Mouse (Mus musculus) heart, postnatal 14 days (tissue): ENCODE measurements around the gene Sfmbt1. TPM values are rescaled to one million over a fixed set of nuclear protein-coding genes. Genes with fewer than 3 reads are reported as not detected.
A peak's percentile ranks its signal among the peaks of the same experiment; 100 is the strongest.
"Not testable (repeated sequence)": the region's sequence is repeated elsewhere in the genome, so short reads cannot be mapped to it uniquely, and the experiment has no call there.

Source experiments
- DNase-seq, 2 experiments: peaks; one replicate each; pipeline ENCODE4 v3.0.0; 2021 to 2022
- intact Hi-C: fragments of 180-260 bp; cut with DNase I; formaldehyde crosslinking; loops from one replicate; pipeline ENCODE4 v1.15.1; 2025
- total RNA-seq, 2 experiments: library from RNA; stranded (reverse); gene quantifications; 2 replicates each; pipeline ENCODE4 v1.2.3; 2021

The Sfmbt1 gene
- total RNA-seq, 2 experiments from 2014 or later, result 11.6 to 12.9 TPM

DNA sequence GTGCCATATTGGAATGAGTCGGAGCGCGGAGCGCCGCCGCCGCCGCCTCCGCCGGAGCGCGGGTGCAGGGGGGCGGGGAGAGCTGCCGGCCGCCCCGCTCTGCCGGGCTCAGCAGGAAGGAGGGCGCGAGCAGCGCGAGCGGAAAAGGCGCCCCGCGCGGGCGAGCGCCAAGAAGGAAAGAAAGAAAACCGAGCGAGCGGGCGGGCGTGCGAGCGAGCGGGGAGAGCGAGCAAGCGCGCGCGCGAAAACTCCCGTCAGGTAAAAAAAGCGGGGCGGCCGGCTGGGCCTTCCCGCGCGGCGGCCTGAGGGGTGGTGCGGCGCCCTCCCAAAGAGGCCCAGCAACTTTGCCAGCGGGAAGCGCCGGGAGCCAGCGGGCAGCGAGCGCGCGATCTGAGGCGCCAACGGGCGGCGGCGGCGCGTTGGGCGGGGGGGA is 985 bp downstream of the Sfmbt1 start:
- intact Hi-C loops, result no loop called here
- peak; percentile 84 to 87 for DNase-seq

DNA sequence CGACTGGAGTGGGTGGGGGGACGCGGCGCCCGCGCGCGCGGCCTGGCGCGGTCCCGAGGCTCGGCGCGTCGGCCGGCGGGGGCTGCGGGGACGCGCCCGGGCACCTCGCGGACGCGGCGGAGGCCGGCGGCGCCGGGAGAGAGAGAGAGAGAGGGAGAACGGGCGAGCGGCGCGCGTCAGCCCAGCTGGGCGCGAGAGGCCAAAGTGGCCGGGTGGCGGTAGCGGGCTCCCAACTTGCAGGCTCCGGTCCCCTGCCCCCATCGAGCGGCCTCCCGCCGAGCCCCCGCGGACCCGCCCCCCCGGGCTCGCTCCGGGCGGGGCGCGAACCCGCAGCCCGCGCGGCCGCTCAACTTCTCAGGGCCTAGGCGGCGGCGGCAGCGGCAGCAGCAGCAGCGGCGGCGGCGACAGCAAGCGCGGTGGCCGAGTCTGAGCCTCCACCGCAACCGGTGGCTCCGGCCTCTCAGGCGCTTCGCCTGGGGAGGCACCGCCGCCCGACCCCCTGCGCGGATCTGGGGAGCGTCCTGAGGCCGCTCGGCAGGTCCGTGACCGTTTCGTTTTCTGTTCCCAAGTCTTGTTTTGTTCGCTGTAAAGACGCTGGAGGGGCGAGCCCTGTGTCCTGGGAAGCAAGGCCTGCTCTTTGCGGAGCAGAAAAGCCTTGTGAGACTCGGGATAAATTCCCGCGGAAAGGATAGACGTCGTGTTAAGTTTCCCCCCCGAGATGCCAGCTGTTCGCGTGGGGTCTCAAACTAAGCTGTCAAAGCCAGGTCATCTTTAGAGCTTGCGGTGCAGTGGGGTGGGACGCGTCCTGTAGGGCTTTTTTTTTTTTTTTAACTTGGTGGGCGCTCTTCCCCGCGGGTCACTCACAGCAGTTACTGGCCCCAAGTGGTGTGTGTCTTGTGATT is 1.7 kb downstream of the Sfmbt1 start:
- DNase-seq, result peak; percentile 71 to 77
- intact Hi-C loops, result no loop called here

DNA sequence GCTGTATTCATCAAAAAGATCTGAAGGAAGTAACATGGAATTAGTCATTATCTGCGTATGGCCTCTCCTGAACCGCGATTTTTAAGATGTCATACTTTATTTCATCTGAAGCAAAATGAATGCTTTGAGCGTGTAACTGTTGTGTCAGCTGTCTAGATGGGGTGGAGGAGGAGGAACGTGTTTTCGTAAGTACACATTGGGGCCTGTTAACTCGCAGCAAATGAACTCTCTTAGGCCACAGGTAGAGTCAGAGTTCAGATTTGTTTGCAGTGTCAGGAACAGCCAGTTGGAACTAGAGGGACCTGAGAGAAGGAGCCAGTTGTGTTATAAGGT is 2.3 kb downstream of the Sfmbt1 start:
- no peak for DNase-seq
- intact Hi-C loops, result no loop called here

DNA sequence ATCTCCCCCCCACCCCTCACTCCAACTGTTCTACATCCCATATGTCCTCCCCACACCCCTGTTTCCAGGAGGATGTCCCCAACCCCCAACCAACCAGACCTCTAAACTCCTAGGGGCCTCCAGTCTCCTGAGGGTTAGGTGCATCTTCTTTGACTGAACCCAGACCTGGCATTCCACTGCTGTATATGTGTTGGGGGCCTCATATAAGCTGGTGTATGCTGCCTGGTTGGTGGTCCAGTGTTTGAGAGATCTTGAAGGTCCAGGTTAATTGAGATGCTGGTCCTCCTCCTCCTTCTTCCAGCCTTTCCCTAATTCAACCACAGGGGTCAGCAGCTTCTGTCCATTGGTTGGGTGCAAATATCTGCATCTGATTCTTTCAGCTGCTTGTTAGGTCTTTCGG is 4.0 kb downstream of the Sfmbt1 start:
- intact Hi-C loops, DNase-seq: not testable (repeated sequence)

DNA sequence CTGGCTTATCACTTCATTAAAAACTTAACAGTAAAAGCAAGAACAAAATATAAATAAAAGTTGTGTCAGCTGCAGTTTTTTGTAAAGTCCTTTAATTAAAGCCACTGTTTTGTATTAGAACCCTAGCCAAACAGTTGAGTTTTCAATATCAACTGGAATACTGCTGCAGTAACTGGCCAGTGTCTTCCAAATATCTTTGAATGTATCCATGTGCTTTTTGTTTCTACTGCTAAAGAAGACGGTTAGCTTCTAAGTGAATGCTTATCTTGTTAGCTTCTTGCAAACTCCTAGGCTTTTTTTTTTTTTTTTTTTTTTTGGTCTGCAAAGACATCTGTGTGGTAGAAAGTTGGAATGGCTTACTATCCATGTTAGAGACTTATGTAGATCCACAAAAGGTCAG is 4.9 kb downstream of the Sfmbt1 start:
- intact Hi-C loops, result no loop called here
- DNase-seq, result no peak

DNA sequence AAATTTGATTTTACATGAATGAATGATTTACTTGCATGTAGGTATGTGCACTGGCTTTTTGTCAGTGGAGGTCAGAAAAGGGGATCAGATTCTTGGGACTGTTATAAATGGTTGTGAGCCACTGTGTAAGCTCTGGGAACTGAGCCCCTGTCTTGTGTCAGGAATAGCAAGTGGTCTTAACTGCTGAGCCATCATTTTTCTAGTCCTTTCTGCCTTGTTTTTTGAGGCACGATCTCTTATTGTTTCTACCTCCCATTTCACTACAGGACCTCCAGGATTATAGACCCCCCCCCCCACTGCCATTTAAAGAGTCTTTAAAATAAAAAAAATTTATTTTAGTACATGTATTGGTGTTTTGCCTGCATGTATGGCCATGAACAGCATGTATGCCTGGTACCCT is 7.2 kb downstream of the Sfmbt1 start:
- no peak for DNase-seq
- intact Hi-C loops, result no loop called here

DNA sequence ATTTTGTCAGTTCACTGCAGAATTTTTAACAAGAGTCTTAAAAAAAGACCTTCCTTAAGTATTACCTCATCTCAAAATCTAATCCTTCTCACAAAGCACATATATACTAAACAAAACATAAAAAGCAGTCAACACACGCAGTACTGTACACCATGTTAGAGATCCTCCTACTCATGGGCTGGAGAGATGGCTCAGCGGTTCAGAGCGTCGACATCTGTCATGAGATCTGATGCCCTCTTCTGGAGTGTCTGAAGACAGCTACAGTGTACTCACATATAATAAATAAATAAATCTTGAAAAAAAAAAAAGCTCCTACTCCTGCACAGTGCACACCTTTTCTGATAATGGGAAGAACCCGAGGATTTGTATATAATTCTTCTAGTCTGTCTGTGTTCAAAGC is 7.8 kb downstream of the Sfmbt1 start:
- intact Hi-C loops, result no loop called here
- no peak for DNase-seq

DNA sequence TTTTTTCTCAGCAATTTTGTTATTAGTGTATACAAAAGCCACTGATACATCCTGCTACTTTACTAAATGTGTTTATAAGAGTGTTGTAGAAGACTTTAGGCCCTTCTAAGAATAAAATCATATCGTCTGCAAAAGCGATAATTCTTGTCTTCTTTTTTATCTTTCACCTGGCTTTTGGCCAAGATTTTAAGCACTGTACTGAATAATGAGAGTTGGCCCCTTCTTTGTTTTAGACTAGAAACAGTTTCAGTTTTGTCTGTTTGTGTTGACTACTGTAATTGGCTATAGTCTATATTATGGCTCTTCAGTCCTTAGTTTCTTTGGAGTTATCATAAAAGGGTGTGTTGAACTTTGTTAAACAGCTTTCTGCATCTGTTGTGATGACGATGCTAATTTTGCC is 17.2 kb downstream of the Sfmbt1 start:
- DNase-seq, result no peak
- intact Hi-C loops, result no loop called here

DNA sequence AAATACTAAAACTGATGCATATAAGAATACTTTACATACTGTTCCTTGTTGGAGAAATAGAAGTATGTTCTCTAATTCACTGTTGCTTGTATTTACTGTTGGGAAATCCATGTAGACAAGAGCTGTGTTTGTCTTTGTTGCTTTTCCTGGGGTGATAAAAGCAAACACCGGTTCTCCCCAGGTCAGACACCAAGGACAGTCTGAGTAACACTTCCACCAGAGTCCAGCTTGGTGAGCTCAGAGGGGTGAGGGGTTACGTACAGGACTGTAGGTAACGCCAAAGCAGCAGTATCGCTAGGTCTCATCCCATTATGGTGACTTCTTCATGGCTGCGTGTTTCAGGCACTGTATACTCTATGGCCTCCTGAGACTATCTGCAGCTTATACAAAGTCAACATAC is 20.0 kb downstream of the Sfmbt1 start:
- intact Hi-C loops, result no loop called here
- no peak for DNase-seq

DNA sequence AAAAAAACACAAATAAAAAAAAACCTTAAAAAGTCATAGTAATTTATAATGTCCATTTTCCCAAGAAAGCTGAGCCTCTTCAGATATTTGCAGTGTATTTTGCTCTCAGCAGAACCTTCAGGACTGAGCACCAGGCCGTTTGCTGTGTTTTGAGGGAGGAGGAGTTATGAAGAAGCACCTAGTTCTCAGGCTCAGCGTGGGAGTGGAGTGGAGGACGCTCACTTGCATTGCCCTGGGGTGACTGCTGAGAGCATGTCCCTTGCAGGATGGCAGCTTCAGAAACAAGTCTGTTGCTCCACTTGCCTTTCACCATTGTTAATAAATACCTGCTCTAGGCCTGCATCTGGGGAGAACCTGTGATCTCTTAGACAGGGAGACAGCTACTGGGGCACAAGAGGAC is 21.2 kb downstream of the Sfmbt1 start:
- intact Hi-C loops, result no loop called here
- DNase-seq, result no peak

DNA sequence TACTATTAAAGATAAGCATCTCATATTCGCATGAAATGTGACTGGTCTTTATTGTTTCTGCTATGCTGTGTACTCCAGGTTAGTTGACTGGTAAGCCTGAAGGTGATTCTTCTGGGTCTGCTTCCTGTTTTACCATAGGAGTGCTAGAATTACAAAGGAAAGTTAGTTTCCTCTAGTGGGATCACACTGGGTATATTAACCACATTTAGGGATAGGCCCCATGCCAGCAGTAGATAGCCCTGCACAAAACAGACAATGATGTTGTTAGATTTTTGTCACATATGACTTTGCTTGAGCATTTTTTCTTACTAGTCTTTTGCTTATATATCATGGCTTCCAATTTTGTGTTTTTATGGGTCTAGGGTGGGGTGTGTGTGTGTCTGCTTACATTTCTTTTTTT is 21.8 kb downstream of the Sfmbt1 start:
- intact Hi-C loops, result no loop called here
- DNase-seq, result no peak

DNA sequence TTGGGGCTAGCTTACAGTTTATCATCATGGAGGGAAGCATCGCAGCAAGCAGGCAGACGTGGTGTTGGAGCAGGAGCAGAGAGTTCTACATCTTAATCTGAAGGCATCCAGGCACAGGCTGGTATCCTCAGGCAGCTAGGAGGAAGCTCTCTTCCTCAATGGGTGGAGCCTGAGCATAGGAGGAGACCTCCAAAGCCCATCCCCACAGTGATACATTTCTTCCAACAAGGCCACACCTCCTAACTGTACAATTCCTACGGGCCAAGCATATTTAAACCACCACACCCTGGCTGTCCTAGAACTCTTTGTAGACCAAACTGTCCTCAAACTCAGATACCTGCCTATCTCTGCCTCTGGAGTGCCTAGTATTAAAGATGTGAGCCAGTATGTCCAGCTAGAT is 29.2 kb downstream of the Sfmbt1 start:
- DNase-seq, result no peak
- intact Hi-C loops, result no loop called here

DNA sequence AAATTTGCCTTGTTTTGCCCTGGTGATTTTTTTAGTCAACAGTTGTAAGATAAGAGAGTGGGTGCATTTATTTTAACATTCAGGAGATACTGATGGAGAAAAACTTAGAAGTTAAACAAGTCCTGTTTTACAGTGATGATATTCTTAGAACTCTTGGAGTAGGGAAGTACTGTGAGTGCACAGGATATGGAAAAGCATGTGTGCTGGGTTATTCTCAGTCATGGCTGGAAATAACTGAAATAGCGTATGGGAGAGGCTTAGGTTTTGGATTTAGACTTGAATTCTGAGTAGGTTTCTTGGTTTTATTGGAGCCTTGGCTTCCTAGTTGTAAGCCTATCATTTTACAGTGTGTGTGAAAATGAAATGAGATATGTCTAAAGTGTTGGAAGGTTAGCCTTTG is 31.5 kb downstream of the Sfmbt1 start:
- intact Hi-C loops, result no loop called here

DNA sequence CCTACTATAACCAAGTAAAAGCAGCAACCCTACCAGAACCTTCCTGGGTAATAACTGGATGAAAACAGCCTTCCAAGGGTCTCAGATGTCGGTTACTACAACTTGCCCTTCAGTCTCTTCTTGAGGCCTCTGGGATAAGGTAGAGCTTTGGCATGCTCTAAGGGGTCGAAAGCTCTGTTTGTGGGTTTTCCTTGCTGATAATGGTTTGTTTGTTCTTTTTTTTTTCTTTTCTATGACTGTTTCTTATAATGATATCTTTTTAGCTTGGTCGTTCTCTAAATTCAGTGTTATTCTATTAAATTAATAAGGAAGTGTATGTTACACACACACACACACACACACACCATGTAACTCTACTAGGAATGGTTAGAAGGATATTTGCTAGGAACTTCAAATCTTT is 42.6 kb downstream of the Sfmbt1 start:
- no peak for DNase-seq

More for the DNA sequence above, 31.5 kb downstream of the Sfmbt1 start:
- no peak for DNase-seq

DNA sequence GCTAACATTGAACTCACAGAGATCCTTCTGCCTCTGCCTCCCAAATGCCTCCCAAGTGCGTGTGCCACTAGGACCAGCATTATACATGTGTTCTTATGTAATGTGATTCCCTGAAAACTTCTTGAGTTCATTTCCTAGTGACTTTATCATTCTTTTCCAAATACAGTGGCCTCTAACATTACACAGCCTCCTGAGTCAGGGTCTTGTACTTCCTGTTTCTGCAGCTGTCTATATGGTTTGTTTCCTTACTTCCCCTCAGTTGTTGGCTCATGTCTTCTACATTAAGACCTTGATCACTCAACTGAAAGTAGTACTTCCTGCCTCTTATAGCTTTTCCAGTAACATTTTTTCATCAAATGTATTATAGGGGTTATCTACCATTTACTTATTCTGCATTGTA is 46.6 kb downstream of the Sfmbt1 start:
- DNase-seq, result no peak
- intact Hi-C loops, result no loop called here

More for the DNA sequence above, 42.6 kb downstream of the Sfmbt1 start:
- intact Hi-C loops, result no loop called here

DNA sequence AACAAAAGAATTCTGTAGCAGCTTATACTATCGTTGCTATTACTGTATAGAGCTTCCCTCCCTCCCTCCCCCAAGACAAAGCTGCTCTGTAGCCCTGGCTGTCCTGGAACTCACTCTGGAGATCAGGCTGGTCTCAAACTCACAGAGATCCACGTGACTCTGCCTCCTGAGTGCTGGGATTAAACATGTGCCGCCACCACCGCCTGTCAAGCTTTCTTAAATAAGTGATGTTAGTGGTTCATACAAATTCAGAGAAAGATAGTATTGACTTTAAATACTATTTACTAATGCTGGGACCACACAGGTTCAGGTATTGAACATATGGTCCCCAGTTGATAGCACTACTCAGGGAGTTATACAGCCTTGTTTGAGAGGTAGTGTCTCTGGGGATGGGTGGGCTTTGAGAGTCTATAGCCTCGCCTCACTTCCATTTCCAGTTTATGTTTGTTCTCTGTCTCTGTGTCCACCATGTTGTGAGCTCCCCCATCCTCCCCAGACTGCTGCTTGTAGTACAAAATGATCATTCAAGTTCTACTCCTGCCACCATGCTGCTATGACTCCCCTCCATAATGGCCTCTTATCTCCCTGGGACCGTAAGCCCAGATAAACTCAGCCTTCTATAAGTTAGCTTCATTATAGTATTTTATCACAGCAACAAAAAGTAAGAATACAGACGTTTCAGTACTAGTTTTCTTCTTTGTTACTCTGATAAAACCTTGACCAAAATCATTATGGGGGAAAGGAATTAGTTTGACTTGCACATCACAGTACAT is 47.7 kb downstream of the Sfmbt1 start:
- no peak for DNase-seq
- intact Hi-C loops, result no loop called here

DNA sequence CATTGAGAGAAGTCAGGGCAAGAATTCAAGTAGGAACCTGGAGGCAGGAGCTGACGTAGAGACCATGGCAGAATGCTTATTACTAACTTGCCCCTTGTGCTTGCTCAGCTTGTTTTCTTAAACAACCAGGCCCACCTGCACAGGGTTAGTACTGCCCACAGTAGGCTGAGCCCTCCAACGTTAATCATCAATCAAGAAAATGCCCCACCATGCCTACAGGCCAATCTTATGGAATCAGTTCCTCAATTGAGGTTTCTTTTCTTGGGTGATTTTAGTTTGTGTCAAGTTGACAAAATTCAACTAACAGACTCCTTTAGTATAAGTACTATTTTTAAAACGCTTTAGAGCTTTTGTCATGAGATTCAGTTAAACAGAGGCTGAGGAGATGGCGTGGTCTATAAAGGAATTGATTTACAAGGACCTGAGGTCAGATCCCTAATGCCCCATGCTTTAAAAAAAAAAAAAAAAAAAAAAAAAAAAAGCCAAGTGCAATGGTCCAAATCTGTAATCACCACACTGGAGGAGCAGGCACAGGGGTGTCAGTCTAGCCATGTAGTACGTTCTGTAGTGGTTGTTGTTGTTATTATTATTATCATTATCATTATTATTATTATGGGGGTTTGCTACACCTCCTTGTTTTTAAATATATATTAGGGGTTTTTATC is 48.4 kb downstream of the Sfmbt1 start:
- no peak for DNase-seq
- intact Hi-C loops, result no loop called here

DNA sequence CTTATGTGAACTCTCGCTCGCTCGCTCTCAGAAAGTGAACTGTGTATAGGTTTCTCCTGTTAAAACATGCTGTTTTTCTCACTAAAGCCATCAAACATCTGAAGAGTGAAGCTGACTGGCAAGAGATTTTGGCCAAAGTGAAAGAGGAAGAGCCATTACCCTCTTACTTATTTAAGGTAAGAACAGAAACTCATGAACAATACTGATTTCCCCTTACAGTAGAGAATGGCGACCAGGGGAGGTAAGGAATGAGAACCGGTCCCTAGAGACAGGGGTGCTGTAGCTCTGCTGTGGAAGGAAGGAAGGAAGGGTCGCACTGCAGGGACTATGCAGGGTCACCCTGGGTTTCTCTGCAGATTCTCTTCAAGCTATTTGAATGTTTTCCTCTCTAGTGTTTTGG is 70.0 kb downstream of the Sfmbt1 start:
- DNase-seq, result no peak
- intact Hi-C loops, result no loop called here

DNA sequence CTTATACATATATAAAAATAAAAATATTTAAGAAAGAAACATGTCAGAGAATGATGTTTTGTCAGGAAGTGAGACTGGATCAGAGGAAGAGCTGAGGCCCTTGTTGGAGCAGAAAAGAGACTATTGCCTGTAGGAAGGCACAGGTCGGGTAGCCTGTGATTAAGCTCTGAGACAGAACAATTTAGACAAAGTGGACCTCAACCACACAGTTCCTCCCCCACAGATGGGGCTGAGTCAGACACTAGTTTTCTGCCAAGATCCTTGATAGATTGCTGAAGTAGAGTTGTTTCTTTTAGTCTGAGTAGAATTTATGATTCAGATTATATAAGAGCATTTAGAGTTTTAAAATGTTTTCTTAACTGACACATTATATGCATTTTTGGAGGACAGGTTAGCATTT is 74.8 kb downstream of the Sfmbt1 start:
- intact Hi-C loops, result no loop called here
- no peak for DNase-seq

DNA sequence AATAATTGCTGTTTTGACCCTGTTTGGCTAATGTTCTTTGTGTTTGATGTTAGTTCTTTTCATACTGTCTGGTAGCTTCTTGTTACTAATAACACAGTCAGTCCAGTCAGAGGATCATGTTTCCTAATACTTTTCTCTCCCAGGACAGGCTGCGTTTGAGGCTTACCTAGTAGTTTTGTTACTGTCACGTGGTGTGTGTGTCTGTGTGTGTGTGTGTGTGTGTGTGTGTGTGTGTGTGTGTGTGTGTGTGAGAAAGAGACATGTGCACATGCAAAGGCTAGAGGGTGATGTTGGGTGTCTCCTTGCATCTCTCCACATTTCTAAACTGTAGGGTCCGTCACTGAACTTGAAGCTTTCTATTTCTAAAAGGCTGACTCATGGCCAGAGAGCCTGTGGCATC is 78.2 kb downstream of the Sfmbt1 start:
- DNase-seq, result no peak
- intact Hi-C loops, result no loop called here

DNA sequence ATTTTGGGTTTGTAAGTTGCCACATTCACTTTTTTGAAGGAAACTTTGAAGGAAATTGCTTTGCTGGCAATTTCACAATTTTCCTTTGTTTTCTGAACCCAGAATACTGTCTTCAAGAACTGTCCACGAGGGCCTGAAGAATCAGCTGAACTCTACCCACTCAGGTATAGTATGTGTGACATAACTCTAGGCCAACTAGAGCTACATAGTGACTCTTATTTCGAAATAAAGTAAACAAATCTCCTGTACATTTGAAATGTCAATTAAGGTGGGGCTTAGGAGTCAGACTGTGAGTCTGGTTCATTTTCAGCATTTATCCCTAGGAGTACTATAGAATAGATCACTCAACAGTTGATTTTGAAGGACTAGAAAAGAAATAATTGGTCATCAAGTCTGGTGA is 87.1 kb downstream of the Sfmbt1 start:
- DNase-seq, result no peak
- intact Hi-C loops, result no loop called here
